In genomic region chr1:135256299-135256698, GRCm38 (mm10) we compare ENCODE assay signal across 12 mouse cellular contexts. TPM values are rescaled to one million over a fixed set of nuclear protein-coding genes. Genes with fewer than 3 reads are reported as not detected.
DNase-seq lines count a peak whose midpoint lies in the region; ATAC-seq and TF ChIP-seq lines count a peak whose summit lies in the region.
"Had no signal": no experiment of that assay in that cellular context is flagged by ENCODE, and none has a peak within 500 bp of the region (broad histone marks: within the 10 kb centered on the region; RNA-seq: fewer than 3 reads in every experiment).

No protein-coding gene starts in this region.

- WGBS in cerebellum, adult 2 months: 87% methylated on average over 6 of the region's 6 CpGs
- 69% methylated on average over 6 of the region's 6 CpGs for WGBS in stomach, embryonic 15.5 days

- H3K4me1 ChIP-seq in cerebellum, adult 2 months (ENCODE audit: control insufficient read depth, insufficient read depth, low read length): no peaks in the 10 kb centered on the region
- H3K4me1 ChIP-seq in stomach, embryonic 15.5 days: peaks cover 12% of the 10 kb centered on the region

- H3K27me3 ChIP-seq in cerebellum, adult 2 months (ENCODE audit: control insufficient read depth, insufficient read depth, low read length): no peaks in the 10 kb centered on the region
- no peaks in the 10 kb centered on the region for H3K27me3 ChIP-seq in stomach, embryonic 15.5 days (replicated peaks)
- H3K27me3 ChIP-seq: limb, embryonic 15.5 days had no signal

- no peak for ATAC-seq in stomach, embryonic 15.5 days (ENCODE audit: insufficient read depth, low FRiP score, low read depth)
- ATAC-seq in cerebellum, adult (ENCODE audit: insufficient number of reproducible peaks, low FRiP score, low TSS enrichment): no peak
- ATAC-seq: forebrain, embryonic 16.5 days had no signal

- 0 out of 2 replicates have a peak, but pooled peaks have one; percentile 9 for TF ChIP-seq CTCF in cerebellum, adult 2 months (IDR thresholded peaks at IDR 0.05; ENCODE audit: borderline replicate concordance, insufficient read depth, low read depth, low read length)

- no peaks in the 10 kb centered on the region for H3K36me3 ChIP-seq in stomach, embryonic 15.5 days

- no peak overlapping the region for H3K27ac ChIP-seq in cerebellum, adult 2 months (ENCODE audit: insufficient read depth, low read length)
- H3K27ac ChIP-seq in stomach, embryonic 15.5 days: peak overlapping the region; percentile 40; the same call in 1 of the 2 replicates
- H3K27ac ChIP-seq: limb, embryonic 15.5 days had no signal

- no peaks in the 10 kb centered on the region for H3K9me3 ChIP-seq in stomach, embryonic 15.5 days
- H3K9me3 ChIP-seq: heart, embryonic 12.5 days; limb, embryonic 15.5 days had no signal

- no peak for TF ChIP-seq POLR2A in cerebellum, adult 2 months (IDR thresholded peaks at IDR 0.05; ENCODE audit: borderline replicate concordance, insufficient read depth, low read length)

- no peak for DNase-seq in cerebellum, adult 2 months
- DNase-seq in cerebellum, postnatal 10 days: no peak
- peak; percentile 78 for DNase-seq in R1 (ENCODE audit: low read depth, low spot score)
- peak; percentile 66 for DNase-seq in kidney, postnatal 10 days
- no peak for DNase-seq in frontal cortex, adult 2 months (ENCODE audit: extremely low spot score in 1 of 2, low spot score in 1 of 2)
- DNase-seq in left cerebral cortex, postnatal 14 days (ENCODE audit: low spot score in 2 of 2): no peak

- intact Hi-C loops in left cerebral cortex, postnatal 14 days (cut with DNase I): loop anchor here (5.0 kb wide), 1 partner anchor 111 kb away; no protein-coding TSS in a partner anchor

- peak overlapping the region; percentile 76 for H3K4me2 ChIP-seq in stomach, embryonic 15.5 days
- H3K4me2 ChIP-seq: heart, embryonic 12.5 days; limb, embryonic 15.5 days had no signal

- no peak overlapping the region for H3K4me3 ChIP-seq in cerebellum, adult 2 months (replicated peaks; ENCODE audit: insufficient read depth, low read depth, low read length)
- peak overlapping the region; percentile 43 for H3K4me3 ChIP-seq in stomach, embryonic 15.5 days (replicated peaks)
- H3K4me3 ChIP-seq: heart, embryonic 12.5 days; limb, embryonic 15.5 days had no signal

- H3K9ac ChIP-seq in stomach, embryonic 15.5 days: peak overlapping the region; percentile 19
- H3K9ac ChIP-seq: heart, embryonic 12.5 days; limb, embryonic 15.5 days had no signal

RNA-seq across cellular contexts. Expression of gene Elf3, which starts 2.1 kb away (rescaled TPM):
- polyA plus RNA-seq in cerebellum, adult 2 months (2012; rRNA removed): 0.34 and 0.63 TPM in 2 replicates
- polyA plus RNA-seq in stomach, embryonic 15.5 days (2015; fragmentation: Nextera tagmentation; extraction: Ambion mirVana): 131 and 134 TPM in 2 replicates
- polyA plus RNA-seq in frontal cortex, adult 2 months (2012; rRNA removed): 0.10 and 0.21 TPM in 2 replicates
- not detected for total RNA-seq in left cerebral cortex, postnatal 14 days (2021)
- total RNA-seq: layer of hippocampus, adult 8-10 months had no signal

RNA-seq across cellular contexts. Expression of gene Rnpep, which starts 27.6 kb away (rescaled TPM):
- 54.2 and 54.4 TPM in 2 replicates for polyA plus RNA-seq in cerebellum, adult 2 months (2012; rRNA removed)
- polyA plus RNA-seq in stomach, embryonic 15.5 days (2015; fragmentation: Nextera tagmentation; extraction: Ambion mirVana): 132 and 141 TPM in 2 replicates
- 56.6 and 64.8 TPM in 2 replicates for polyA plus RNA-seq in frontal cortex, adult 2 months (2012; rRNA removed)
- 10 to 100 TPM; 53.2 to 54.1 TPM for total RNA-seq in left cerebral cortex, postnatal 14 days (2021)

RNA-seq across cellular contexts. Expression of gene Timm17a, which starts 57.3 kb away (rescaled TPM):
- 104 and 110 TPM in 2 replicates for polyA plus RNA-seq in cerebellum, adult 2 months (2012; rRNA removed)
- 188 and 218 TPM in 2 replicates for polyA plus RNA-seq in stomach, embryonic 15.5 days (2015; fragmentation: Nextera tagmentation; extraction: Ambion mirVana)
- 73.1 and 76.2 TPM in 2 replicates for polyA plus RNA-seq in frontal cortex, adult 2 months (2012; rRNA removed)
- 100 to 1,000 TPM; 187 to 189 TPM for total RNA-seq in left cerebral cortex, postnatal 14 days (2021)

Comparison
In these comparisons a context has a peak if more than half of its experiments do, and no peak if none do; other contexts are left out.
1. DNase-seq: peak in R1 (single experiment) and kidney, postnatal 10 days (single experiment); none in cerebellum, adult 2 months (0 of 2), cerebellum, postnatal 10 days (0 of 2), frontal cortex, adult 2 months (0 of 2) and left cerebral cortex, postnatal 14 days (0 of 2).
2. RNA of gene Elf3, which starts 2.1 kb away (polyA plus RNA-seq): 131 to 134 TPM in stomach, embryonic 15.5 days; 0.34 to 0.63 TPM in cerebellum, adult 2 months and 0.10 to 0.21 TPM in frontal cortex, adult 2 months; every median in the first group is over 10 times any median in the second.